Mouse (Mus musculus): ENCODE results near the gene Ivl. TPM values are rescaled to one million over a fixed set of nuclear protein-coding genes. Genes with fewer than 3 reads are reported as not detected.

Ivl gene
- 0.74 and 0.81 TPM in 2 replicates for polyA plus RNA-seq (2014; fragmentation: Nextera tagmentation; extraction: Ambion mirVana)

- Histone ChIP-seq H3K27ac (ENCODE audit: low read depth, low read length) (no peak within 1 kb of the TSS), H3K4me2 (replicated peaks; ENCODE audit: low read depth, low read length) (no peak within 1 kb of the TSS), H3K9me3 (ENCODE audit: control insufficient read depth, low read length) (no peaks in the 10 kb centered on the region), H3K27me3 (ENCODE audit: control insufficient read depth, insufficient read depth, low read length) (no peaks in the 10 kb centered on the region), H3K9ac (ENCODE audit: low read depth, low read length) (no peak within 1 kb of the TSS), H3K4me1 (ENCODE audit: control insufficient read depth, insufficient read depth, low read length) (peaks cover 17% of the 10 kb centered on the region), H3K36me3 (ENCODE audit: control insufficient read depth, insufficient read depth, low read length) (no peaks in the 10 kb centered on the region), H3K4me3 (ENCODE audit: low read length) (no peak within 1 kb of the TSS)
- 71% methylated on average over 1 of the region's 1 CpGs for WGBS
- ATAC-seq (ENCODE audit: low FRiP score, low TSS enrichment), result 0 out of 2 replicates have a peak, but pooled peaks have one; percentile 29
Observed at GRCm38 (mm10) chr3:92573449-92574041, at the start of gene Ivl. Gene Ivl, minus strand, starts transcription at chr3:92573735.

DNA sequence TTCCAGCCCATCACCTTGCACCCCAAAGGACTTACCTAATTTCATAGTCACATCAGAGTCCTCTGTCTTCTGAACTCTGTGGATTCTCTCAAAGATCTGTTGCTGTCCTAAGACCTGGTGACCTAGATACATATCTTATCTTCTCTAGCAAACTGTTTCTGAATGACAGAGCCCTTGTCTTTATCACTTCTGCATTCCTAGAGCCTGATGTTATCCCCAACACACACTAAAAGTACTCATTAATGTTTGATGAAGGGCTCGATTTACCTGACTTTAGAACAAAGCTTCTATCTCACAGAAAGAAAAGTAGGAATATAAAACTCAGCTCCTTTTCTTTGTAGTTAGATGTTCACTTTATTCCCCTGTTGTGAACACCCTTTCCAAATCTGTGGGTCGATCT lies 48.0 kb upstream of the Ivl start, which contains the start of gene Lce6a:
Gene Lce6a, minus strand, starts transcription at position 101 of the 400 bp plus-strand sequence.
- no peak within 1 kb of the TSS for H3K4me2 ChIP-seq (replicated peaks; ENCODE audit: low read depth, low read length)
- no peak within 1 kb of the TSS for H3K9ac ChIP-seq (ENCODE audit: low read depth, low read length)
- H3K36me3 ChIP-seq (ENCODE audit: control insufficient read depth, insufficient read depth, low read length), result no peaks in the 10 kb centered on the region
- ATAC-seq (ENCODE audit: low FRiP score, low TSS enrichment), result no peak
- H3K4me3 ChIP-seq (ENCODE audit: low read length), result no peak within 1 kb of the TSS
- H3K27ac ChIP-seq (ENCODE audit: low read depth, low read length), result no peak within 1 kb of the TSS
- no peaks in the 10 kb centered on the region for H3K27me3 ChIP-seq (ENCODE audit: control insufficient read depth, insufficient read depth, low read length)
- no peaks in the 10 kb centered on the region for H3K9me3 ChIP-seq (ENCODE audit: control insufficient read depth, low read length)
- WGBS, result 74% methylated on average over 2 of the region's 2 CpGs
- H3K4me1 ChIP-seq (ENCODE audit: control insufficient read depth, insufficient read depth, low read length), result no peaks in the 10 kb centered on the region

DNA sequence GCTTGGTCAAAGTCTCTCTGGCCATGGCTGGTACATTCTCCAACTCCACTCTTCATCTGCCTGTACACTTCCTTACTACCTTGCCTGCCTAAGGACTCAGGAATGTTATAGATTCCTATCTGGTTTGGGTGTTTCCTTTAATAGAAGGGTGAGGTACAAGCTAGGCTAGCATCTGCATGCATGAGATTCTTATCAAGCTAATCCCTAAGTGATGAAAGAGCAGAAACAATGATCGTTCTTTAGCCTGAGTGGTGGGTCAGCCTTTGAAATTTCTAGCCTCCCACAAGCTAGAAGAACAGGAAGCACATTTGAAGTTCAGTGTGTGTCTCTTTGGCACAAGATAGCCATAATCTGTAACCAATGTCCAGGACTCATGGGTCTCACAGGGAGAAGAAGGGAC lies 36.3 kb upstream of the Ivl start:
- Histone ChIP-seq H3K4me2 (replicated peaks; ENCODE audit: low read depth, low read length) (no peak overlapping the region), H3K4me3 (ENCODE audit: low read length) (no peak overlapping the region), H3K27me3 (ENCODE audit: control insufficient read depth, insufficient read depth, low read length) (no peaks in the 10 kb centered on the region), H3K4me1 (ENCODE audit: control insufficient read depth, insufficient read depth, low read length) (no peaks in the 10 kb centered on the region), H3K9ac (ENCODE audit: low read depth, low read length) (no peak overlapping the region), H3K36me3 (ENCODE audit: control insufficient read depth, insufficient read depth, low read length) (no peaks in the 10 kb centered on the region), H3K27ac (ENCODE audit: low read depth, low read length) (no peak overlapping the region), H3K9me3 (ENCODE audit: control insufficient read depth, low read length) (no peaks in the 10 kb centered on the region)
- WGBS, result 57% methylated on average over 1 of the region's 1 CpGs
- ATAC-seq (ENCODE audit: low FRiP score, low TSS enrichment), result no peak

GRCm38 (mm10) chr3:92607392-92607791 lies 33.9 kb upstream of the Ivl start, which contains the start of gene 2210017I01Rik:
Gene 2210017I01Rik, minus strand, starts transcription at chr3:92607492.
- Histone ChIP-seq H3K27me3 (ENCODE audit: control insufficient read depth, insufficient read depth, low read length) (no peaks in the 10 kb centered on the region), H3K4me3 (ENCODE audit: low read length) (no peak within 1 kb of the TSS), H3K9me3 (ENCODE audit: control insufficient read depth, low read length) (no peaks in the 10 kb centered on the region), H3K4me2 (replicated peaks; ENCODE audit: low read depth, low read length) (no peak within 1 kb of the TSS), H3K27ac (ENCODE audit: low read depth, low read length) (no peak within 1 kb of the TSS), H3K36me3 (ENCODE audit: control insufficient read depth, insufficient read depth, low read length) (no peaks in the 10 kb centered on the region), H3K4me1 (ENCODE audit: control insufficient read depth, insufficient read depth, low read length) (no peaks in the 10 kb centered on the region), H3K9ac (ENCODE audit: low read depth, low read length) (no peak within 1 kb of the TSS)
- no peak for ATAC-seq (ENCODE audit: low FRiP score, low TSS enrichment)

GRCm38 (mm10) chr3:92602169-92602568 lies 28.6 kb upstream of the Ivl start:
- no peaks in the 10 kb centered on the region for H3K27me3 ChIP-seq (ENCODE audit: control insufficient read depth, insufficient read depth, low read length)
- H3K4me3 ChIP-seq (ENCODE audit: low read length), result no peak overlapping the region
- H3K27ac ChIP-seq (ENCODE audit: low read depth, low read length), result no peak overlapping the region
- no peak overlapping the region for H3K9ac ChIP-seq (ENCODE audit: low read depth, low read length)
- H3K9me3 ChIP-seq (ENCODE audit: control insufficient read depth, low read length), result no peaks in the 10 kb centered on the region
- no peak overlapping the region for H3K4me2 ChIP-seq (replicated peaks; ENCODE audit: low read depth, low read length)
- H3K36me3 ChIP-seq (ENCODE audit: control insufficient read depth, insufficient read depth, low read length), result no peaks in the 10 kb centered on the region
- H3K4me1 ChIP-seq (ENCODE audit: control insufficient read depth, insufficient read depth, low read length), result no peaks in the 10 kb centered on the region
- no peak for ATAC-seq (ENCODE audit: low FRiP score, low TSS enrichment)
- WGBS, result 57% methylated on average over 1 of the region's 1 CpGs

DNA sequence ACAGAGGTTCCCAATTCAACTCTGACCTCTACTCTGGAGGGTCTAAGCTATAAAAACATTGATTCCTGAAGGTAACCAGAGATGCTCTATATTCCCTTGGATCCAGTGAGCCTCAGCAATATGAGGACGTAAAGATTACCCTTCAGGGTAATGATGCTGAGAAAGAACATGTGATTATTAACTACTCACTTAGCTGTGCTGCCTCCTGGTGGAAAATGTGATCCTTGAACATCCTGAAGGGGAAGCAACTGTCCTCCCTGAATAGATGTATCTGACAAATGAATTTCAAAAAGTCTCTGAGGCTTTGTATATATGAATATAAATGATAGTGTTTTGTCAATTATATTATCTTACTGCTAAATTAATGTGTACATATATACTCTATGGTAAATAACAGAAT lies 26.9 kb upstream of the Ivl start:
- Histone ChIP-seq H3K9me3 (ENCODE audit: control insufficient read depth, low read length) (no peaks in the 10 kb centered on the region), H3K27ac (ENCODE audit: low read depth, low read length) (no peak overlapping the region), H3K4me3 (ENCODE audit: low read length) (no peak overlapping the region), H3K36me3 (ENCODE audit: control insufficient read depth, insufficient read depth, low read length) (no peaks in the 10 kb centered on the region), H3K9ac (ENCODE audit: low read depth, low read length) (no peak overlapping the region), H3K4me1 (ENCODE audit: control insufficient read depth, insufficient read depth, low read length) (no peaks in the 10 kb centered on the region), H3K4me2 (replicated peaks; ENCODE audit: low read depth, low read length) (no peak overlapping the region), H3K27me3 (ENCODE audit: control insufficient read depth, insufficient read depth, low read length) (no peaks in the 10 kb centered on the region)
- no peak for ATAC-seq (ENCODE audit: low FRiP score, low TSS enrichment)
- 28% methylated on average over 1 of the region's 1 CpGs for WGBS

GRCm38 (mm10) chr3:92599973-92600372 lies 26.4 kb upstream of the Ivl start:
- Histone ChIP-seq H3K4me1 (ENCODE audit: control insufficient read depth, insufficient read depth, low read length) (no peaks in the 10 kb centered on the region), H3K27me3 (ENCODE audit: control insufficient read depth, insufficient read depth, low read length) (no peaks in the 10 kb centered on the region), H3K36me3 (ENCODE audit: control insufficient read depth, insufficient read depth, low read length) (no peaks in the 10 kb centered on the region), H3K9me3 (ENCODE audit: control insufficient read depth, low read length) (no peaks in the 10 kb centered on the region), H3K27ac (ENCODE audit: low read depth, low read length) (no peak overlapping the region), H3K4me2 (replicated peaks; ENCODE audit: low read depth, low read length) (no peak overlapping the region), H3K4me3 (ENCODE audit: low read length) (no peak overlapping the region), H3K9ac (ENCODE audit: low read depth, low read length) (no peak overlapping the region)
- ATAC-seq (ENCODE audit: low FRiP score, low TSS enrichment), result no peak

DNA sequence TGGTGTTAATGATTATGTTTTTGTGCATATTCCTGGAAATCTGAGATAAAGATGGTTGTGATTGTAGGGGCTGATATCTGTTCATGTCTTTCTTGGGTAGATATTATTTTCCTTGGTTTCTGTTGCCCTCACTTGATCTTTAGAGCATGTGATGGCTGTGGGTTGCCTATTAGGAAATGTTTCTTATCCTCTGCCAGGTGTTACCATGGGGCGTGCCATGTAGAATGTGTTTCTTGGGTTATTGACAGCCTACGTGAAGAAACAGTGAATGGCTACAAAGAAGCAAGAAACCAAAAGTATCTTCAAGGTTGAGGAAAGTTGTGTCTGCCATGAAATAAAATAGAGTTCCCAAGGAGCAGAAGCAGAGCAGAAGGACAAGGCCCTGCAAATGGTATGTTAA lies 24.9 kb upstream of the Ivl start:
- H3K4me1 ChIP-seq (ENCODE audit: control insufficient read depth, insufficient read depth, low read length), result no peaks in the 10 kb centered on the region
- H3K4me2 ChIP-seq (replicated peaks; ENCODE audit: low read depth, low read length), result no peak overlapping the region
- no peak overlapping the region for H3K27ac ChIP-seq (ENCODE audit: low read depth, low read length)
- no peak overlapping the region for H3K4me3 ChIP-seq (ENCODE audit: low read length)
- no peaks in the 10 kb centered on the region for H3K27me3 ChIP-seq (ENCODE audit: control insufficient read depth, insufficient read depth, low read length)
- no peaks in the 10 kb centered on the region for H3K36me3 ChIP-seq (ENCODE audit: control insufficient read depth, insufficient read depth, low read length)
- H3K9ac ChIP-seq (ENCODE audit: low read depth, low read length), result no peak overlapping the region
- WGBS, result 87% methylated on average over 2 of the region's 2 CpGs
- H3K9me3 ChIP-seq (ENCODE audit: control insufficient read depth, low read length), result no peaks in the 10 kb centered on the region
- no peak for ATAC-seq (ENCODE audit: low FRiP score, low TSS enrichment)

GRCm38 (mm10) chr3:92588858-92589257 lies 15.3 kb upstream of the Ivl start, which contains the start of gene Smcp:
Gene Smcp, minus strand, starts transcription at chr3:92588997.
- Histone ChIP-seq H3K27ac (ENCODE audit: low read depth, low read length) (no peak within 1 kb of the TSS), H3K4me2 (replicated peaks; ENCODE audit: low read depth, low read length) (no peak within 1 kb of the TSS), H3K4me3 (ENCODE audit: low read length) (no peak within 1 kb of the TSS), H3K4me1 (ENCODE audit: control insufficient read depth, insufficient read depth, low read length) (no peaks in the 10 kb centered on the region), H3K27me3 (ENCODE audit: control insufficient read depth, insufficient read depth, low read length) (no peaks in the 10 kb centered on the region), H3K9me3 (ENCODE audit: control insufficient read depth, low read length) (no peaks in the 10 kb centered on the region), H3K36me3 (ENCODE audit: control insufficient read depth, insufficient read depth, low read length) (no peaks in the 10 kb centered on the region), H3K9ac (ENCODE audit: low read depth, low read length) (no peak within 1 kb of the TSS)
- 73% methylated on average over 1 of the region's 1 CpGs for WGBS
- no peak for ATAC-seq (ENCODE audit: low FRiP score, low TSS enrichment)

All from kidney, embryonic 14.5 days (tissue).